Mouse (Mus musculus) embryonic facial prominence, embryonic 13.5 days (tissue): ENCODE data around the gene Heatr4. TPM values are rescaled to one million over a fixed set of nuclear protein-coding genes. Genes with fewer than 3 reads are reported as not detected.
"Not testable (repeated sequence)": the region's sequence is repeated elsewhere in the genome, so short reads cannot be mapped to it uniquely, and the experiment has no call there.

ENCODE experiments used
- ATAC-seq: fragments of 200-750 bp; cut with Nextera tagmentation; 2 replicates; pipeline ENCODE4 v1.8.0; 2017; ENCODE audit warnings: low read depth; ENCODE audit not compliant: insufficient number of reproducible peaks, insufficient read depth, low FRiP score, low TSS enrichment
- H3K27ac ChIP-seq: fragments of 300-500 bp; sonication (generic); 2 replicates; pipeline ENCODE4 v1.5.1; 2015; ENCODE audit warnings: moderate library complexity, mild to moderate bottlenecking, inconsistent platforms
- H3K27me3 ChIP-seq: fragments of 300-500 bp; sonication (generic); 2 replicates; pipeline ENCODE4 v1.6.1; 2015; ENCODE audit warnings: mild to moderate bottlenecking, inconsistent platforms
- H3K36me3 ChIP-seq: fragments of 300-500 bp; sonication (generic); 2 replicates; pipeline ENCODE4 v1.6.1; 2015; ENCODE audit warnings: mild to moderate bottlenecking, inconsistent platforms
- H3K4me1 ChIP-seq: fragments of 300-500 bp; sonication (generic); 2 replicates; pipeline ENCODE4 v1.6.1; 2015; ENCODE audit warnings: inconsistent platforms
- H3K4me2 ChIP-seq: fragments of 300-500 bp; sonication (generic); 2 replicates; pipeline ENCODE4 v1.6.1; 2015; ENCODE audit warnings: moderate library complexity, mild to moderate bottlenecking, inconsistent platforms
- H3K4me3 ChIP-seq: fragments of 300-500 bp; sonication (generic); 2 replicates; pipeline ENCODE4 v1.5.1; 2015; ENCODE audit warnings: mild to moderate bottlenecking, inconsistent platforms
- H3K9ac ChIP-seq: fragments of 300-500 bp; sonication (generic); 2 replicates; pipeline ENCODE4 v1.6.1; 2015; ENCODE audit warnings: mild to moderate bottlenecking, inconsistent platforms
- H3K9me3 ChIP-seq: fragments of 300-500 bp; sonication (generic); 2 replicates; pipeline ENCODE4 v1.6.1; 2016; ENCODE audit warnings: inconsistent platforms
- WGBS: fragments of 180-500 bp; shearing (Covaris S2); methylation state at CpG from one replicate; pipeline ENCODE4 v1.1.7; 2015; ENCODE audit warnings: mixed read lengths; 5-methylcytosine and 5-hydroxymethylcytosine counted together
- polyA plus RNA-seq: library from polyadenylated mRNA; unstranded; fragments of >200 nt; fragmentation: Nextera tagmentation; extraction: Ambion mirVana; gene quantifications from 2 replicates; pipeline ENCODE4 v1.2.1, GENCODE M21; 2015

The Heatr4 gene
- not detected in 2 replicates for polyA plus RNA-seq

- WGBS: 70% methylated on average over 4 of the region's 4 CpGs
- Histone ChIP-seq H3K4me2 (no peak within 1 kb of the TSS), H3K9me3 (no peaks in the 10 kb centered on the region), H3K27me3 (no peaks in the 10 kb centered on the region), H3K36me3 (no peaks in the 10 kb centered on the region), H3K4me1 (0 out of 2 replicates have a peak, but pooled peaks cover 6% of the 10 kb centered on the region), H3K27ac (no peak within 1 kb of the TSS), H3K4me3 (no peak within 1 kb of the TSS), H3K9ac (no peak within 1 kb of the TSS)
- ATAC-seq: no peak
Observed at GRCm38 (mm10) chr12:83984752-83985151, at the start of gene Heatr4. Heatr4 (minus strand) TSS chr12:83984852.

GRCm38 (mm10) chr12:84034108-84034507 lies 49.5 kb upstream of the Heatr4 start:
- H3K4me2 ChIP-seq: no peak overlapping the region
- H3K36me3 ChIP-seq: no peaks in the 10 kb centered on the region
- no peaks in the 10 kb centered on the region for H3K27me3 ChIP-seq
- 57% methylated on average over 4 of the region's 4 CpGs for WGBS
- no peaks in the 10 kb centered on the region for H3K9me3 ChIP-seq
- no peak overlapping the region for H3K27ac ChIP-seq
- no peak for ATAC-seq
- H3K4me3 ChIP-seq: no peak overlapping the region
- H3K9ac ChIP-seq: no peak overlapping the region
- H3K4me1 ChIP-seq: peaks cover 4% of the 10 kb centered on the region; the same call in 1 of the 2 replicates

GRCm38 (mm10) chr12:84033302-84033701 lies 48.6 kb upstream of the Heatr4 start:
- H3K4me3 ChIP-seq, H3K36me3 ChIP-seq, H3K4me1 ChIP-seq, ATAC-seq, H3K27me3 ChIP-seq, H3K9me3 ChIP-seq, H3K4me2 ChIP-seq, H3K27ac ChIP-seq, H3K9ac ChIP-seq: not testable (repeated sequence)
- 79% methylated on average over 2 of the region's 2 CpGs for WGBS

GRCm38 (mm10) chr12:84032854-84033253 lies 48.2 kb upstream of the Heatr4 start:
- H3K4me3 ChIP-seq: no peak overlapping the region
- ATAC-seq: no peak
- no peaks in the 10 kb centered on the region for H3K9me3 ChIP-seq
- H3K9ac ChIP-seq: no peak overlapping the region
- H3K27me3 ChIP-seq: no peaks in the 10 kb centered on the region
- WGBS: 86% methylated on average over 4 of the region's 4 CpGs
- H3K36me3 ChIP-seq: no peaks in the 10 kb centered on the region
- H3K4me1 ChIP-seq: peaks cover 4% of the 10 kb centered on the region; the same call in 1 of the 2 replicates
- no peak overlapping the region for H3K27ac ChIP-seq
- no peak overlapping the region for H3K4me2 ChIP-seq

- no peak overlapping the region for H3K9ac ChIP-seq
- no peak overlapping the region for H3K4me3 ChIP-seq
- H3K9me3 ChIP-seq: no peaks in the 10 kb centered on the region
- no peaks in the 10 kb centered on the region for H3K27me3 ChIP-seq
- no peak overlapping the region for H3K27ac ChIP-seq
- no peaks in the 10 kb centered on the region for H3K36me3 ChIP-seq
- WGBS: 65% methylated on average over 4 of the region's 4 CpGs
- no peak overlapping the region for H3K4me2 ChIP-seq
- no peak for ATAC-seq
- H3K4me1 ChIP-seq: no peaks in the 10 kb centered on the region
Observed at GRCm38 (mm10) chr12:84030659-84031332, 46.1 kb upstream of the Heatr4 start.

- not testable (repeated sequence) for H3K4me1 ChIP-seq, H3K36me3 ChIP-seq, H3K4me2 ChIP-seq, H3K9me3 ChIP-seq, H3K4me3 ChIP-seq, H3K27ac ChIP-seq, H3K27me3 ChIP-seq, ATAC-seq, H3K9ac ChIP-seq
- 91% methylated on average over 1 of the region's 1 CpGs for WGBS
Observed at GRCm38 (mm10) chr12:84029043-84029442, 44.4 kb upstream of the Heatr4 start.

GRCm38 (mm10) chr12:84028328-84028727 lies 43.7 kb upstream of the Heatr4 start:
- H3K36me3 ChIP-seq, H3K27me3 ChIP-seq, H3K9me3 ChIP-seq, H3K4me1 ChIP-seq, H3K4me2 ChIP-seq, ATAC-seq, H3K9ac ChIP-seq, H3K27ac ChIP-seq, H3K4me3 ChIP-seq: not testable (repeated sequence)
- 48% methylated on average over 3 of the region's 3 CpGs for WGBS

GRCm38 (mm10) chr12:84025888-84026287 lies 41.2 kb upstream of the Heatr4 start:
- Histone ChIP-seq H3K9ac (no peak overlapping the region), H3K27ac (no peak overlapping the region), H3K36me3 (no peaks in the 10 kb centered on the region), H3K4me1 (no peaks in the 10 kb centered on the region), H3K27me3 (no peaks in the 10 kb centered on the region), H3K9me3 (no peaks in the 10 kb centered on the region), H3K4me2 (no peak overlapping the region), H3K4me3 (no peak overlapping the region)
- WGBS: 83% methylated on average over 7 of the region's 7 CpGs
- no peak for ATAC-seq

- ATAC-seq: no peak
Observed at GRCm38 (mm10) chr12:84023052-84023745, 38.5 kb upstream of the Heatr4 start.

GRCm38 (mm10) chr12:84022266-84022665 lies 37.6 kb upstream of the Heatr4 start:
- not testable (repeated sequence) for H3K4me3 ChIP-seq, ATAC-seq, H3K27ac ChIP-seq, H3K9ac ChIP-seq, H3K4me2 ChIP-seq, H3K36me3 ChIP-seq, H3K4me1 ChIP-seq, H3K9me3 ChIP-seq, H3K27me3 ChIP-seq
- 94% methylated on average over 4 of the region's 4 CpGs for WGBS

More at GRCm38 (mm10) chr12:84023052-84023745, 38.5 kb upstream of the Heatr4 start:
- WGBS: 72% methylated on average over 9 of the region's 9 CpGs
- H3K9me3 ChIP-seq: no peaks in the 10 kb centered on the region
- H3K4me3 ChIP-seq: no peak overlapping the region
- H3K27ac ChIP-seq: no peak overlapping the region
- no peaks in the 10 kb centered on the region for H3K4me1 ChIP-seq
- no peaks in the 10 kb centered on the region for H3K27me3 ChIP-seq
- H3K9ac ChIP-seq: no peak overlapping the region
- no peak overlapping the region for H3K4me2 ChIP-seq
- 0 out of 2 replicates have a peak, but pooled peaks cover 4% of the 10 kb centered on the region for H3K36me3 ChIP-seq

- not testable (repeated sequence) for H3K27ac ChIP-seq, H3K4me2 ChIP-seq, H3K9ac ChIP-seq, H3K4me3 ChIP-seq, H3K27me3 ChIP-seq, H3K9me3 ChIP-seq, ATAC-seq, H3K4me1 ChIP-seq
- 52% methylated on average over 7 of the region's 7 CpGs for WGBS
- peaks cover 12% of the 10 kb centered on the region; the same call in 1 of the 2 replicates for H3K36me3 ChIP-seq
Observed at GRCm38 (mm10) chr12:84020528-84020927, 35.9 kb upstream of the Heatr4 start.

- H3K27me3 ChIP-seq: no peaks in the 10 kb centered on the region
- H3K9me3 ChIP-seq: no peaks in the 10 kb centered on the region
- H3K4me1 ChIP-seq: peaks cover 18% of the 10 kb centered on the region
- H3K27ac ChIP-seq: no peak overlapping the region
- no peak overlapping the region for H3K9ac ChIP-seq
- H3K4me2 ChIP-seq: no peak overlapping the region
- no peak for ATAC-seq
- H3K36me3 ChIP-seq: peaks cover 16% of the 10 kb centered on the region
- 93% methylated on average over 7 of the region's 7 CpGs for WGBS
- H3K4me3 ChIP-seq: no peak overlapping the region
Observed at GRCm38 (mm10) chr12:84013701-84014100, 29.0 kb upstream of the Heatr4 start.
